Mouse (Mus musculus) C2C12 (cell line): ENCODE measurements around the gene Mthfd1l. TPM values are rescaled to one million over a fixed set of nuclear protein-coding genes. Genes with fewer than 3 reads are reported as not detected.
"Not testable (repeated sequence)": the region's sequence is repeated elsewhere in the genome, so short reads cannot be mapped to it uniquely, and the experiment has no call there.

Experiments used
- H3K27me3 ChIP-seq: one replicate; pipeline ENCODE4 v1.6.1; 2011; ENCODE audit not compliant: control insufficient read depth, insufficient read depth, insufficient read length
- H3K36me3 ChIP-seq: one replicate; pipeline ENCODE4 v1.6.1; 2011; ENCODE audit not compliant: control insufficient read depth, insufficient read depth
- H3K4me3 ChIP-seq: one replicate; pipeline ENCODE4 v1.5.1; 2011; ENCODE audit warnings: mild to moderate bottlenecking, control low read depth; ENCODE audit not compliant: poor library complexity, insufficient read depth, severe bottlenecking
- H3K79me2 ChIP-seq: one replicate; pipeline ENCODE4 v1.6.1; 2011; ENCODE audit not compliant: control insufficient read depth, insufficient read depth
- H3K79me3 ChIP-seq: one replicate; pipeline ENCODE4 v1.6.1; 2011; ENCODE audit warnings: low read depth, control low read depth
- H3ac ChIP-seq: one replicate; pipeline ENCODE3; 2011; ENCODE audit warnings: low read depth; ENCODE audit not compliant: control insufficient read depth, insufficient read length
- CEBPB ChIP-seq: IDR thresholded peaks from one replicate; pipeline ENCODE4 v1.6.1; 2011; ENCODE audit warnings: low read depth, mild to moderate bottlenecking, control low read depth, moderate library complexity
- CTCF ChIP-seq: IDR thresholded peaks from one replicate; pipeline ENCODE4 v1.5.1; 2011; ENCODE audit not compliant: control insufficient read depth, insufficient read depth, insufficient read length
- FOSL1 ChIP-seq: IDR thresholded peaks from one replicate; pipeline ENCODE4 v1.8.0; 2011; ENCODE audit warnings: mild to moderate bottlenecking, low read length; ENCODE audit not compliant: poor library complexity, insufficient read depth, severe bottlenecking
- MAX ChIP-seq: IDR thresholded peaks from one replicate; pipeline ENCODE4 v1.6.1; 2011; ENCODE audit warnings: mild to moderate bottlenecking, control low read depth
- MYOD1 ChIP-seq: IDR thresholded peaks from one replicate; pipeline ENCODE4 v1.6.1; 2011; ENCODE audit warnings: low read depth; ENCODE audit not compliant: control insufficient read depth, insufficient read length
- MYOG ChIP-seq: IDR thresholded peaks from one replicate; pipeline ENCODE4 v1.6.1; 2011; ENCODE audit not compliant: control insufficient read depth, insufficient read length; ENCODE audit errors: extremely low read depth
- USF1 ChIP-seq: IDR thresholded peaks from one replicate; pipeline ENCODE4 v1.6.1; 2011; ENCODE audit warnings: low read depth, mild to moderate bottlenecking, control low read depth, moderate library complexity
- polyA plus RNA-seq: library from polyadenylated mRNA; unstranded; fragments of >200 nt; fragmentation: generic; extraction: Trizol; gene quantifications from one replicate; pipeline ENCODE4 v1.2.1, GENCODE M21; 2012; ENCODE audit warnings: missing spikeins

Mthfd1l gene
- polyA plus RNA-seq, 1 experiment = 43.6 TPM

DNA sequence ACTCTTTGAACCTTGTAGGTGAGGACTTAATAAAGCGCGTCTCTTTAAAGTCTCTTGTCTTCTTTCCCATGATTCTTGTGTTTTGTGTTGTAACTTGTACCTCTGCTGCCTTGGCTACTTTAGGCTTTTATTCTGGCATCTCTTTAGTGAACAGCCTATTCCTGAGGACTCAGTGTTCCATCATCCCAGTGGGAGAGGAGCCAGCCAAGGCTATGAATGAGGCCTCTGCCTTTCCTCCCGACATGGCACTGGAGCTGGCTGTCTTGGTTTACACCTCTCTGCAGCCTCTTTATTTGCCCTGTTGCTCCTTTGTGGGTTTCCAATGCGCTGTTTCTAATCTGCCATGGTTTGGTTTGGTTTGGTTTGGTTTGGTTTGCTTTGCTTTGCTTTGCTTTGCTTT, 228.2 kb downstream of the Mthfd1l start:
- no peak overlapping the region for H3ac ChIP-seq
- no peaks in the 10 kb centered on the region for H3K27me3 ChIP-seq
- no peak overlapping the region for H3K4me3 ChIP-seq
- TF ChIP-seq CEBPB (no peak), FOSL1 (no peak), CTCF (no peak), MYOD1 (no peak), MYOG (no peak), MAX (no peak), USF1 (no peak)
- no peaks in the 10 kb centered on the region for H3K79me3 ChIP-seq
- H3K79me2 ChIP-seq = no peaks in the 10 kb centered on the region
- no peaks in the 10 kb centered on the region for H3K36me3 ChIP-seq

DNA sequence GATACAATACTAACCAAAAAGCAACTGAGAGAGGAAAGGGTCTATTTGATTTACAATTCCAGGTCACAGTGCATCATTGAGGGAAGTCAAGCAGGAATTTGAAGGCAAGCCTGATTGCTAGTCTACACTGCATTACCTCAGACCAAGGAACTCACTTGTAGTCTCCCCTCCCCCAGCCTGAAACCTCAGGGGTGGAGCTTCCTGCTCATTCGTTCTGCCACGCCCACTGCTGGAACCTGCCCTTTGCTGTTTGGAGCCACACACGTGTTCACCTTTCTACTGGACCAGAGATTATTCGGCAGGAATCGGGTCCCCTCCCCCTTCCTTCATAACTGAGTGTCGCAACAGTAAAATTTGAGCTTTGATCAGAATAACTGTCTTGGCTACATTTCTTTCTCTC, 230.7 kb downstream of the Mthfd1l start:
- not testable (repeated sequence) for H3K36me3 ChIP-seq, H3K79me2 ChIP-seq, H3K27me3 ChIP-seq, H3K79me3 ChIP-seq, H3K4me3 ChIP-seq, H3ac ChIP-seq

DNA sequence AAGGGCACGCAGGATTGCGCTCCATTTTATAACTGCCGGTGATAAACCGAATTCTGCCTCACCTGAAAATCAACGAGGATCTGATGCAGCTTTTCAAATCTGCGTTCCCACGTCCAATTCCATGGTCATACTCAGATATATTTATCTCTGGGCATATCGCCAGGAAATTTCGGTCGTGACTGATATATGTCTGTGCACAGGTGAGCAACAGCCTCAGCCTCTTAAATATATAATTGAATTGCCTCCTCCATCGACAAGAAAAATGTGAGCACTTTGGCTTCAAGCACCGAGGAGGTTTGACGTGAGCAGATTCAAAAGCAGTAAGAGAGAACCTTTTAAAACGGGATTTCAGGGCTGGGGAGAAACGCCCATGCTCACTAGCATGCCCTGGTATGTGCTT, 236.1 kb downstream of the Mthfd1l start:
- H3K4me3 ChIP-seq = no peak overlapping the region
- H3K36me3 ChIP-seq = no peaks in the 10 kb centered on the region
- TF ChIP-seq CTCF (no peak), MYOG (no peak), USF1 (no peak), MAX (no peak), CEBPB (no peak), FOSL1 (no peak), MYOD1 (no peak)
- H3K79me2 ChIP-seq = no peaks in the 10 kb centered on the region
- H3ac ChIP-seq = no peak overlapping the region
- H3K27me3 ChIP-seq = no peaks in the 10 kb centered on the region
- no peaks in the 10 kb centered on the region for H3K79me3 ChIP-seq

DNA sequence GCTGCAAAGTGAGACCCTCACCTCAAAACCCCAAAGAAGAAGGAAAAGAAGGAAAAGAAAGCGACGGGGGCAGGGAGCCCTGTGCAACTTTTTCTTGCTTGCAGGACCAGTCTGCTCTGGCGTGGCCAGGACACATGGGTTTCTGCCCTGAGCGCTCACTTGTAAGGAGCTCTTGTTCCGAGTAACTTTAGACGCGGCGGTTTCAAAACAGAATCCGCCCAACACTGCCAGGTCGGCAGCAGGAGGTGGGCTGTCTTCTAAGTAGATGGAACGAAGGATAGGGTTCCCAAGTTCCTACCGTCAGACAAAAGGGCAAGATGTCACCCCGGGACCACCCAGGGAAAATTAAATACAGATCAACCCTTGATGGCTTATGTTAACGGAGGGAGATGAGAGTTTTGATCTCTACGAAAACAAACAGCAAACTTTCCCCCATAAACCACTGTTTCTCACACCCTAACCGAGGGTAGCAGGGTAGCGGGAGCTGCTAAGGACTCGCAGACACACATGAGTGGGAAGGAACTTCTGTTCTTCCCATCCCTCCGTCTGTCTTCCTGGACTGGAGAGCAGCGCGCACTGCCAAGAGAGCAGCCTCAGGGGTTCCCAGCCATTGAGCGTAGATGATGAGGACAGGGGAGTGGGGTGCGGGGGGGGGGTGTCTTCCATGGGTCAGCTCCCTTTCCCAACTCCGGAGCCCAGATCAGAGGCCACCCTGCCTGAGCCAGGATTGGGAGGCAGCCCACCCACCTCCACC, 237.6 kb downstream of the Mthfd1l start:
- no peaks in the 10 kb centered on the region for H3K27me3 ChIP-seq
- no peaks in the 10 kb centered on the region for H3K79me2 ChIP-seq
- no peak overlapping the region for H3ac ChIP-seq
- no peaks in the 10 kb centered on the region for H3K36me3 ChIP-seq
- H3K79me3 ChIP-seq = no peaks in the 10 kb centered on the region
- no peak overlapping the region for H3K4me3 ChIP-seq
- no peak for TF ChIP-seq CTCF
- TF ChIP-seq MAX = no peak
- no peak for TF ChIP-seq MYOD1

DNA sequence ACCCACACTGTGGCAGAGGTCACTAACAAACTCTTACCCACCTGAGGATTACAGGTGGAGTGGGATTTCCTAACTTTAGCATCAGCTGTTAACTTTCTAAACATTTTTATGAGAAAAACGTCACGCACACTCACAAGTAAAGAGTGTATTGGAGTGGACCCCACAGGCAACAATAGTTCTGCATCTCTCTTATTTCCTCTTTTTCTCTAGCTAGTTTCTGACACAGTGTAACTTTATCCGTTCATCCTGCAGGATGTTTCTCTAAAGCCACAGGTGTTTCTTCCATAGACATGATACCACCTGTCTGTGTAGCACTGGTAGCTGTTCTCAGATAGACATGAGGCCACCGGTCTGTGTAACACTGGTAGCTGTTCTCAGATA, 238.1 kb downstream of the Mthfd1l start:
- Histone ChIP-seq H3K79me2 (no peaks in the 10 kb centered on the region), H3K79me3 (no peaks in the 10 kb centered on the region), H3K4me3 (no peak overlapping the region), H3ac (no peak overlapping the region), H3K27me3 (no peaks in the 10 kb centered on the region), H3K36me3 (no peaks in the 10 kb centered on the region)
- TF ChIP-seq MYOD1 (no peak), USF1 (no peak), FOSL1 (no peak), CTCF (no peak), MYOG (no peak), CEBPB (no peak), MAX (no peak)

Other genes with a start within 250 kb of the Mthfd1l start
- gene Plekhg1, start 232.8 kb upstream of the Mthfd1l start, polyA plus RNA-seq = under 0.01 TPM